Mouse (Mus musculus) limb, embryonic 14.5 days (tissue): ENCODE results near the gene Slc35f1. TPM values are rescaled to one million over a fixed set of nuclear protein-coding genes. Genes with fewer than 3 reads are reported as not detected.

Experiments used
- ATAC-seq: fragments of 200-750 bp; cut with Nextera tagmentation; 2 replicates; pipeline ENCODE4 v1.8.0; 2017; ENCODE audit warnings: low read depth, moderate number of reproducible peaks, moderate TSS enrichment; ENCODE audit not compliant: low FRiP score
- DNase-seq: peaks from one replicate; pipeline ENCODE4 v3.0.0-alpha.2; 2015; ENCODE audit warnings: low spot score
- H3K27ac ChIP-seq: fragments of 300-500 bp; sonication (generic); replicated peaks from 2 replicates; pipeline ENCODE4 v1.5.1; 2014; ENCODE audit warnings: low read depth, mild to moderate bottlenecking, low read length, moderate library complexity, mixed read lengths
- H3K27me3 ChIP-seq: fragments of 300-500 bp; sonication (generic); 2 replicates; pipeline ENCODE4 v1.6.1; 2014; ENCODE audit warnings: low read length, mixed read lengths; ENCODE audit not compliant: control insufficient read depth, insufficient read depth
- H3K36me3 ChIP-seq: fragments of 300-500 bp; sonication (generic); 2 replicates; pipeline ENCODE4 v1.6.1; 2014; ENCODE audit warnings: mild to moderate bottlenecking, low read length, moderate library complexity, mixed read lengths; ENCODE audit not compliant: control insufficient read depth, insufficient read depth
- H3K4me1 ChIP-seq: fragments of 300-500 bp; sonication (generic); 2 replicates; pipeline ENCODE4 v1.6.1; 2014; ENCODE audit warnings: antibody characterized with exemption, low read length, mixed read lengths; ENCODE audit not compliant: control insufficient read depth, insufficient read depth
- H3K4me2 ChIP-seq: fragments of 300-500 bp; sonication (generic); replicated peaks from 2 replicates; pipeline ENCODE4 v1.6.1; 2014; ENCODE audit warnings: low read depth, mild to moderate bottlenecking, low read length, moderate library complexity; ENCODE audit not compliant: severe bottlenecking
- H3K4me3 ChIP-seq: fragments of 300-500 bp; sonication (generic); replicated peaks from 2 replicates; pipeline ENCODE4 v1.5.1; 2014; ENCODE audit warnings: low read length
- H3K9ac ChIP-seq: fragments of 300-500 bp; sonication (generic); 2 replicates; pipeline ENCODE4 v1.6.1; 2014; ENCODE audit warnings: mild to moderate bottlenecking, low read depth, low read length, moderate library complexity; ENCODE audit not compliant: severe bottlenecking
- H3K9me3 ChIP-seq: fragments of 300-500 bp; sonication (generic); 2 replicates; pipeline ENCODE4 v1.6.1; 2016; ENCODE audit warnings: low read length; ENCODE audit not compliant: control insufficient read depth
- POLR2A ChIP-seq: fragments of 200-500 bp; IDR thresholded peaks from 2 replicates; pipeline ENCODE4 v1.8.0; 2012; ENCODE audit warnings: inconsistent platforms, mild to moderate bottlenecking, moderate library complexity, borderline replicate concordance; ENCODE audit not compliant: insufficient read depth, insufficient read length; ENCODE audit errors: extremely low read depth
- WGBS: fragments of 180-500 bp; shearing (Covaris S2); extraction: QIAGEN DNeasy Blood & Tissue Kit; methylation state at CpG from one replicate; pipeline ENCODE4 v1.1.7; 2014; 5-methylcytosine and 5-hydroxymethylcytosine counted together
- polyA plus RNA-seq, 2 experiments: library from polyadenylated mRNA; depleted of rRNA in 1 of 2; stranded (reverse) in 1 of 2; unstranded in 1 of 2; fragments of >200 nt; fragmentation: Nextera tagmentation in 1 of 2; extraction: Ambion mirVana in 1 of 2; gene quantifications; 2 replicates each; pipeline versions ENCODE4 v1.2.1 to v1.2.3; 2012 to 2014

Gene Slc35f1
- polyA plus RNA-seq, 2 experiments, result 4.8 to 6.4 TPM

DNA sequence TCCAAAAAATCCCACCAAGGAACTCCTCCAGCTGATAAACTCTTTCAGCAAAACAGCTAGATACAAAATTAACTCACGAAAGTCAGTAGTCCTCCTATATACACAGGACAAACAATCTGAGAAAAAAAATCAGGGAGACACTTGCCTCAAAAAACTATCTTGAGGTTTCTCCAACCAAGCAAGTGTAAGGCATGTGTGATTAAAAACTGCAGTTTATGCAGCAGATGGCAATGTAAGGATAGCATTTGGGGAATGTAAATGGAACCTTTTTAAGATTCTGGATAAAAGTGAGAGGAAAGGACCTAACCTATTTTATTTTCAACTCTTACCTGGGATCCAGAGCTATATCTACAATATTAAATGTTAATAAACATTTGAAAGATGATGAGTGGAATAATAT lies 129.3 kb downstream of the Slc35f1 start:
- H3K27ac ChIP-seq, result no peak overlapping the region
- no peaks in the 10 kb centered on the region for H3K9me3 ChIP-seq
- no peaks in the 10 kb centered on the region for H3K27me3 ChIP-seq
- H3K4me3 ChIP-seq, result no peak overlapping the region
- TF ChIP-seq POLR2A, result no peak
- no peak overlapping the region for H3K4me2 ChIP-seq
- H3K36me3 ChIP-seq, result no peaks in the 10 kb centered on the region
- no peak for DNase-seq
- WGBS, result 94% methylated on average over 1 of the region's 1 CpGs
- ATAC-seq, result no peak
- no peak overlapping the region for H3K9ac ChIP-seq
- no peaks in the 10 kb centered on the region for H3K4me1 ChIP-seq

- Histone ChIP-seq H3K27me3 (no peaks in the 10 kb centered on the region), H3K4me3 (no peak overlapping the region), H3K4me2 (no peak overlapping the region), H3K36me3 (no peaks in the 10 kb centered on the region), H3K27ac (no peak overlapping the region), H3K4me1 (no peaks in the 10 kb centered on the region), H3K9ac (no peak overlapping the region), H3K9me3 (no peaks in the 10 kb centered on the region)
- ATAC-seq (no peak), DNase-seq (no peak)
- TF ChIP-seq POLR2A, result no peak
- 78% methylated on average over 2 of the region's 2 CpGs for WGBS
Observed at GRCm38 (mm10) chr10:52822909-52823308, 132.6 kb downstream of the Slc35f1 start.

DNA sequence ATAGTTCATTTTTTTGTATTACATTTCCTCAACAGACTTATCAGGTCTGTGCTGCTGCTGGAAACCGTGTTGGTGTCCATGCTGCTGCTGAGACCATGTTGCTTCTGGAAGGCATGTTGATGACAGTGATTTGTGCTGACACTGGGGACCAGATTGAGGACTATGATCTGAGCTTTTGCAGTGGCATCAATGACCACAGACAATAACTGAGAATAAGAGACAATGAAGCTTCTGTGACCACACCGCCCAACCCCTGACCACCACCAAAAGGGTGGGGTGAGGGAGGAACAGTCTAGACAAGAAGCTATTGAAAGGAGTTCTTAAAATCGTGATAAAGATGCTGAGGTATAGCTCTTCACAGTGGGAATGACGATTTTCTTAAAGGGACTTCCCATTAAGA lies 135.4 kb downstream of the Slc35f1 start:
- H3K36me3 ChIP-seq, result no peaks in the 10 kb centered on the region
- H3K4me1 ChIP-seq, result no peaks in the 10 kb centered on the region
- H3K4me3 ChIP-seq, result no peak overlapping the region
- H3K4me2 ChIP-seq, result no peak overlapping the region
- no peak overlapping the region for H3K27ac ChIP-seq
- WGBS, result 88% methylated on average over 4 of the region's 4 CpGs
- H3K9me3 ChIP-seq, result no peaks in the 10 kb centered on the region
- no peak for ATAC-seq
- no peaks in the 10 kb centered on the region for H3K27me3 ChIP-seq
- no peak for DNase-seq
- H3K9ac ChIP-seq, result no peak overlapping the region
- TF ChIP-seq POLR2A, result no peak

GRCm38 (mm10) chr10:52840819-52841218 lies 150.5 kb downstream of the Slc35f1 start:
- no peaks in the 10 kb centered on the region for H3K9me3 ChIP-seq
- H3K9ac ChIP-seq, result no peak overlapping the region
- ATAC-seq (no peak), DNase-seq (peak; percentile 20)
- no peaks in the 10 kb centered on the region for H3K27me3 ChIP-seq
- TF ChIP-seq POLR2A, result no peak
- 52% methylated on average over 2 of the region's 2 CpGs for WGBS
- no peak overlapping the region for H3K4me2 ChIP-seq
- no peaks in the 10 kb centered on the region for H3K36me3 ChIP-seq
- no peak overlapping the region for H3K27ac ChIP-seq
- no peak overlapping the region for H3K4me3 ChIP-seq
- H3K4me1 ChIP-seq, result no peaks in the 10 kb centered on the region

DNA sequence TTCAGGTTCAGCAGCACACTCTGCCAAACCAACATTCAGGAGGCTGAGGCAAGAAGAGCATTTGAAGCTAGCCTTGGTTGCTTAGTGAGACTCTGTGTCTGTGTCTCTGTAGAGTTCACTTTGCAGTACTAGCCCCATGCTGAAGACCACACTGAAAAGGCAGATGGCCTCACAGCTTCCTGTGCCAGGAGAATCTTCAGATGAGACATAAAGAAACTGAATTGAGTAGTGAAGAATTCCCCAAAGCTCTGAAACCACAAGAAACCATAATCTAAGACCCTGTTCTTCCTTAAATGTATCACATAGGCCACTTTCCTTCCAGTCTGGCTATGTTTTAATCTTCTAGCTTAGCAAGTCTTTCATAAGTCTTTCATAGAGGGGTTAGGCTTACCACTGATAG lies 161.7 kb downstream of the Slc35f1 start:
- Histone ChIP-seq H3K9ac (no peak overlapping the region), H3K4me2 (no peak overlapping the region), H3K4me3 (no peak overlapping the region), H3K27me3 (no peaks in the 10 kb centered on the region), H3K36me3 (no peaks in the 10 kb centered on the region), H3K9me3 (no peaks in the 10 kb centered on the region), H3K27ac (no peak overlapping the region), H3K4me1 (no peaks in the 10 kb centered on the region)
- ATAC-seq (no peak), DNase-seq (no peak)
- TF ChIP-seq POLR2A, result no peak

DNA sequence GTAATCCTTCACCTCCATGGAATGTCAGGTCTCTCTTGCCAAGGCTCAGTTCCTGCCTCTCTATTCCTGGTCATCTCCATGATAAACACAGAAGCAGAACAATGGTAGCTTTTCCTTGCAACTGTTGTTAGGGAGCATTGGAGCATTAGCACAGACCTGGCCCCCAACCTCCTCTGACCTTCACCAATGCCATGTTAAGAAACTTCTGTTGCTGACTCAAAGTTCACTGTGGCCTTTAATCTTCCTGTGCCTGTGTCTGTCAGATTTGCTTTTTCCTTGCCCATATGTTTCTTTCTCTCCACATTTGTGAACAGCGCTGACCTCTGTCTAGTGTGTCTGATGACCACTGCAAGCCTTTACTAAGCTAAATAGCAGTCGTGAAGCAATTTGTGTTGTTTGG lies 170.5 kb downstream of the Slc35f1 start:
- Histone ChIP-seq H3K4me1 (no peaks in the 10 kb centered on the region), H3K27ac (no peak overlapping the region), H3K27me3 (no peaks in the 10 kb centered on the region), H3K36me3 (no peaks in the 10 kb centered on the region), H3K4me3 (no peak overlapping the region), H3K9me3 (no peaks in the 10 kb centered on the region), H3K9ac (no peak overlapping the region), H3K4me2 (no peak overlapping the region)
- WGBS, result 87% methylated on average over 2 of the region's 2 CpGs
- no peak for TF ChIP-seq POLR2A
- DNase-seq (no peak), ATAC-seq (no peak)
